Mouse (Mus musculus) CH12.LX (cell line): ENCODE data around the gene Cep135.

Experiments used
- CTCF ChIP-seq, 2 experiments: IDR thresholded peaks in 1 of 2; conservative IDR thresholded peaks in 1 of 2; 2 replicates each; pipeline ENCODE4 v1.5.1; 2011 to 2012; ENCODE audit warnings: low read depth in 2 of 2, low read length in 2 of 2, improper control_type of control experiment in 1 of 2, inconsistent platforms in 1 of 2, mild to moderate bottlenecking in 1 of 2, moderate library complexity in 1 of 2
- E2F4 ChIP-seq: IDR thresholded peaks from 2 replicates; pipeline ENCODE4 v1.6.1; 2011; ENCODE audit warnings: low read depth, low read length, improper control_type of control experiment; ENCODE audit not compliant: insufficient replicate concordance
- EP300 ChIP-seq: IDR thresholded peaks from 2 replicates; pipeline ENCODE4 v1.6.1; 2011; ENCODE audit warnings: low read length, improper control_type of control experiment
- JUND ChIP-seq: conservative IDR thresholded peaks from 2 replicates; pipeline ENCODE4 v1.6.1; 2011; ENCODE audit warnings: low read depth, low read length, improper control_type of control experiment
- PAX5 ChIP-seq: IDR thresholded peaks from 2 replicates; pipeline ENCODE4 v1.6.1; 2012; ENCODE audit warnings: low read length, inconsistent platforms, mixed read lengths
- POLR2A ChIP-seq: IDR thresholded peaks from 2 replicates; pipeline ENCODE4 v1.6.1; 2011; ENCODE audit warnings: low read depth, mild to moderate bottlenecking, improper control_type of control experiment, low read length
- TCF12 ChIP-seq: IDR thresholded peaks from 2 replicates; pipeline ENCODE4 v1.6.1; 2014; ENCODE audit warnings: low read depth, mild to moderate bottlenecking, inconsistent platforms, low read length, improper control_type of control experiment
- UBTF ChIP-seq: IDR thresholded peaks from 2 replicates; pipeline ENCODE4 v1.6.1; 2012; ENCODE audit warnings: low read depth, mild to moderate bottlenecking, inconsistent platforms, low read length, improper control_type of control experiment, moderate library complexity
- USF1 ChIP-seq: IDR thresholded peaks from 2 replicates; pipeline ENCODE4 v1.6.1; 2014; ENCODE audit warnings: low read depth, mild to moderate bottlenecking, inconsistent platforms, low read length, improper control_type of control experiment
- ZNF384 ChIP-seq: IDR thresholded peaks from 2 replicates; pipeline ENCODE4 v1.6.1; 2012; ENCODE audit warnings: low read depth, low read length, improper control_type of control experiment, inconsistent platforms

DNA sequence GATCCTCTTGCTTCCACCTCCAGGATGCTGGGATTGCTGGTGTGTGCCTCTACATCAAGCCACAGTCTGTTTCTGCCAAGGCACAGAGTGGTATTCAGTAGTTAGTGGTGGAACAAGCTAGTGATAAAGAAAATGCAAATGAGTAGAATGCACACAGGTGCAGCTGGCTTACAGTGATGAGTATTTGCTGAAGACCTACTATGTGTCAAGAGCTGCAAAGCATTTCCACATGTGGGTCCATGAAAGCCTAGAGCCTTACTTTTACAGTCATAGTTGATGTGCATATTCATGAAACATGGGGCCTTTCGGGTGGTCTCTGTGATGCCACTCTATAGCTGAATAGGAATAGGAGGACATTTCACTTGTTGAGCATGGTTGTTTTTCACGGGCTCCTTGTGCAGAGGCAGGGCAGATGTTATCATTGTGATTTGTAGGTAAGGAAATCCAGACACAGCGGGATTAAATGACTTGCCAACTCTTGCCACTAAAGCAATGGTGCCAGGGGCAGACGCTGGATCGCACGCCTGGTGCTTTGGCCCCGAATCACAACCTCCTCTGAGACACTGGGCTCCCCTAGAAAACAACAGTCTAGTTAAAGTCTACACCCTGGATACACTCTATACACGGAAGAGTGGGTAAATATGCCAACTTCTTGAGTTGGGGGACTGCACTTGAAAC lies 71.6 kb downstream of the Cep135 start:
- TF ChIP-seq EP300 (no peak), UBTF (no peak), CTCF (conservative IDR thresholded peaks at IDR 0.05 in 1 of 2, IDR thresholded peaks at IDR 0.05 in 1 of 2; ENCODE audit: low read depth in 2 of 2, low read length in 2 of 2) (no peak), ZNF384 (no peak), E2F4 (no peak), JUND (no peak), POLR2A (no peak), PAX5 (no peak), TCF12 (no peak), USF1 (no peak)
